Mouse (Mus musculus) ES-E14 (cell line): ENCODE data around the gene Dcbld2.

Experiments
- ZC3H11A ChIP-seq: IDR thresholded peaks from 2 replicates; pipeline ENCODE4 v1.6.1; 2012; ENCODE audit warnings: low read depth, mild to moderate bottlenecking, inconsistent platforms, low read length, borderline replicate concordance
- ZNF384 ChIP-seq: IDR thresholded peaks from 2 replicates; pipeline ENCODE4 v1.6.1; 2012; ENCODE audit warnings: low read depth, low read length, inconsistent platforms

- TF ChIP-seq ZC3H11A = no peak
- TF ChIP-seq ZNF384 = no peak
Observed at GRCm38 (mm10) chr16:58501760-58502301, 93.6 kb downstream of the Dcbld2 start.
